Mouse (Mus musculus): ENCODE measurements at regions not wholly inside any gene's neighbourhood (a gene's known extent, or its start where the extent isn't known, plus 50 kb on each side); places are given as distances from the start of the nearest gene placed in this dataset.
A peak's percentile ranks its signal among the peaks of the same experiment; 100 is the strongest.

GRCm38 (mm10) chr3:33391765-33392540 lies 248.9 kb upstream of the Pex5l start:
- Histone ChIP-seq H3K4me2 (ENCODE audit: low read length) (no peak overlapping the region), H3K36me3 (ENCODE audit: control insufficient read depth, insufficient read depth, low read length) (no peaks in the 10 kb centered on the region), H3K4me1 (ENCODE audit: control insufficient read depth, insufficient read depth, low read depth, low read length) (no peaks in the 10 kb centered on the region), H3K9ac (ENCODE audit: low read depth, low read length) (no peak overlapping the region), H3K27ac (ENCODE audit: low read depth, low read length) (no peak overlapping the region), H3K4me3 (ENCODE audit: low read length) (no peak overlapping the region), H3K9me3 (ENCODE audit: control insufficient read depth, low read length) (no peaks in the 10 kb centered on the region), H3K27me3 (replicated peaks; ENCODE audit: control insufficient read depth, insufficient read depth, low read length) (no peaks in the 10 kb centered on the region)
- WGBS: 92% methylated on average over 4 of the region's 4 CpGs
- peak; percentile 37; the same call in 1 of the 2 replicates for ATAC-seq

DNA sequence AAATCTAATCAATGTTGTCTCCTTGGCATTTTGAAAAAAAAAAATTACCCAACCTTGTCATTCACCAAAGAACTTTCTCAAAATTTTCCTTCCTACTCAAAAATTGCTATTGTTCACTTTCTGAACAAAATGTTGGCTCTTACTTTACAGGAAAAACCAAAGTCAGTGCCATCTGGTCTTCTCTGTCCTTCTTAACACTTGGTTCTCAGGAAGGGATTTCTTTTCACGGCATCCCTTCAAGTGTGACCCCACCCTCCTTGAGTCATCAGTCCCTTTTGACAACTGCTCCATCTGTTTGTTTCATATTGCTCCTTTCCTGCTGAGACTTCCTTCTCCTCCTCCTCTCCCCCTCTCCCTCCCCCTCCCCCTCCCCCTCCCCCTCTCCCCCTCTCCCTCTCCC lies 245.1 kb upstream of the Pex5l start:
- Histone ChIP-seq H3K4me1 (ENCODE audit: control insufficient read depth, insufficient read depth, low read depth, low read length) (no peaks in the 10 kb centered on the region), H3K9ac (ENCODE audit: low read depth, low read length) (no peak overlapping the region), H3K36me3 (ENCODE audit: control insufficient read depth, insufficient read depth, low read length) (no peaks in the 10 kb centered on the region), H3K4me3 (ENCODE audit: low read length) (no peak overlapping the region), H3K9me3 (ENCODE audit: control insufficient read depth, low read length) (no peaks in the 10 kb centered on the region), H3K27ac (ENCODE audit: low read depth, low read length) (no peak overlapping the region), H3K4me2 (ENCODE audit: low read length) (no peak overlapping the region), H3K27me3 (replicated peaks; ENCODE audit: control insufficient read depth, insufficient read depth, low read length) (no peaks in the 10 kb centered on the region)
- 52% methylated on average over 1 of the region's 1 CpGs for WGBS
- ATAC-seq: no peak

DNA sequence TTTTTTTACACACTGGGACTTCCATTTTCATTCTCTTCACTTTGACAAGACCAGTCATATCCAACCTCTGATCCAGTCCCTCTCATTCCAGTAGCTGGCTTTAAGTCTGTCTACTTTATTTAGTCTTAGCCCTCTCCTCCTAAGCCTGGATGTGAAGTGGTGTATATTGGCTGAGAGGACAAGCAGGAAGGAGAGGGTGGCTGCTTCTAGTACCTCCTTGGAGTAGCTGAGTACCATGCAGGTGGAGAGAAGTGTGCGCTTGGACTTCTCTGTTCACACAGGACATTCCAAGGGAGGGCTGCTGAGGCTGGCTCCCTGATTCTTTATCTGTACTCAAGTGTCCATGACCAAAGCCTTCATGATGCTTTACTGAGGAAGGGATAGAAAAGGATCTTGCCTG lies 240.6 kb upstream of the Pex5l start:
- no peak overlapping the region for H3K4me3 ChIP-seq (ENCODE audit: low read length)
- no peak overlapping the region for H3K4me2 ChIP-seq (ENCODE audit: low read length)
- H3K36me3 ChIP-seq (ENCODE audit: control insufficient read depth, insufficient read depth, low read length): no peaks in the 10 kb centered on the region
- no peak for ATAC-seq
- no peaks in the 10 kb centered on the region for H3K4me1 ChIP-seq (ENCODE audit: control insufficient read depth, insufficient read depth, low read depth, low read length)
- H3K27me3 ChIP-seq (replicated peaks; ENCODE audit: control insufficient read depth, insufficient read depth, low read length): no peaks in the 10 kb centered on the region
- no peaks in the 10 kb centered on the region for H3K9me3 ChIP-seq (ENCODE audit: control insufficient read depth, low read length)
- no peak overlapping the region for H3K9ac ChIP-seq (ENCODE audit: low read depth, low read length)
- no peak overlapping the region for H3K27ac ChIP-seq (ENCODE audit: low read depth, low read length)
- 100% methylated on average over 1 of the region's 1 CpGs for WGBS

- no peaks in the 10 kb centered on the region for H3K36me3 ChIP-seq (ENCODE audit: control insufficient read depth, insufficient read depth, low read length)
- WGBS: 79% methylated on average over 2 of the region's 2 CpGs
Measured at GRCm38 (mm10) chr3:33379604-33380003, 236.6 kb upstream of the Pex5l start.

DNA sequence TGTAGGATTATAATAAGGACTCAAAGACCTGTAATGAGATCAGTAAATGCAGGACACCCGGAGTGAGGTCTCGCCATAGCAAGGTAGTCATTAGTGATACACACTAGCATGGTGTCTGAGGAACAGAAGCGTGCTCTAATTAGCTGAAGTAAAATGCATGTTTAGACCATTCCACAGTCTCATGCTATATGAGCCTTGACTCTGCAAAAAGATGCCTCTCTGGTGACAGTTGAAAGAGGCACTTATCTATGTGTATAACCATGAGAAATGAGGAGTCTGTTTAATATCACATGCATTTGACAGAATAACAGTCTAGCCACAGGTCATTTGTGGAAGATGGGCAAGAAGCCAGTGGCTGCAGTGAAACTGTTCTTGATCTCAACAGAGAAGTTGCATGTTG lies 232.1 kb upstream of the Pex5l start:
- Histone ChIP-seq H3K9me3 (ENCODE audit: control insufficient read depth, low read length) (no peaks in the 10 kb centered on the region), H3K4me2 (ENCODE audit: low read length) (no peak overlapping the region), H3K9ac (ENCODE audit: low read depth, low read length) (no peak overlapping the region), H3K4me3 (ENCODE audit: low read length) (no peak overlapping the region), H3K4me1 (ENCODE audit: control insufficient read depth, insufficient read depth, low read depth, low read length) (no peaks in the 10 kb centered on the region), H3K27me3 (replicated peaks; ENCODE audit: control insufficient read depth, insufficient read depth, low read length) (no peaks in the 10 kb centered on the region), H3K27ac (ENCODE audit: low read depth, low read length) (no peak overlapping the region), H3K36me3 (ENCODE audit: control insufficient read depth, insufficient read depth, low read length) (no peaks in the 10 kb centered on the region)
- 81% methylated on average over 3 of the region's 3 CpGs for WGBS
- no peak for ATAC-seq

More at GRCm38 (mm10) chr3:33379604-33380003, 236.6 kb upstream of the Pex5l start:
- H3K9ac ChIP-seq (ENCODE audit: low read depth, low read length): no peak overlapping the region
- no peaks in the 10 kb centered on the region for H3K27me3 ChIP-seq (replicated peaks; ENCODE audit: control insufficient read depth, insufficient read depth, low read length)
- H3K4me1 ChIP-seq (ENCODE audit: control insufficient read depth, insufficient read depth, low read depth, low read length): no peaks in the 10 kb centered on the region
- no peak overlapping the region for H3K4me3 ChIP-seq (ENCODE audit: low read length)
- no peak overlapping the region for H3K27ac ChIP-seq (ENCODE audit: low read depth, low read length)
- H3K9me3 ChIP-seq (ENCODE audit: control insufficient read depth, low read length): no peaks in the 10 kb centered on the region
- H3K4me2 ChIP-seq (ENCODE audit: low read length): no peak overlapping the region
- no peak for ATAC-seq

GRCm38 (mm10) chr3:33372806-33373205 lies 229.8 kb upstream of the Pex5l start:
- ATAC-seq: no peak
- Histone ChIP-seq H3K4me3 (ENCODE audit: low read length) (no peak overlapping the region), H3K36me3 (ENCODE audit: control insufficient read depth, insufficient read depth, low read length) (no peaks in the 10 kb centered on the region), H3K4me1 (ENCODE audit: control insufficient read depth, insufficient read depth, low read depth, low read length) (no peaks in the 10 kb centered on the region), H3K4me2 (ENCODE audit: low read length) (no peak overlapping the region), H3K27me3 (replicated peaks; ENCODE audit: control insufficient read depth, insufficient read depth, low read length) (no peaks in the 10 kb centered on the region), H3K9me3 (ENCODE audit: control insufficient read depth, low read length) (no peaks in the 10 kb centered on the region), H3K9ac (ENCODE audit: low read depth, low read length) (no peak overlapping the region), H3K27ac (ENCODE audit: low read depth, low read length) (no peak overlapping the region)
- WGBS: 48% methylated on average over 1 of the region's 1 CpGs

DNA sequence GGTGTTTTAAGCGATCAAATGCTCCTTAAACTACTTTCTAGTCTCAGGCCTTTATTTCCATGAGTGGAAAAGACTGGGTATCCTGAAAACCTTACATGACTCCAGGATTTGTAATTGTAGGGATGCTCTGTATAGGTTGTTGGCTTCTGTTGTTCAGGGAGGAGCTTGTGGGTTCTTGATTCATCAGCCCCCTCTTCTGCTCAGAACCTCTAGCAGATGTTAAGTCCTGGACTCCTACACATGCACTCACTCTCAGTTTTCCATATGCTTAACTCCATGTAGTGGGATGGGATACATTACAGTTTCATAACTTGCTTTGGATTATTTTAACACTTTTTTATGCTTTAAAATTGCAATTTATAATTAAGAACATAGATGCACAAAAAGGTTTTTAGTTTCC lies 220.5 kb upstream of the Pex5l start:
- Histone ChIP-seq H3K36me3 (ENCODE audit: control insufficient read depth, insufficient read depth, low read length) (no peaks in the 10 kb centered on the region), H3K27me3 (replicated peaks; ENCODE audit: control insufficient read depth, insufficient read depth, low read length) (no peaks in the 10 kb centered on the region), H3K9ac (ENCODE audit: low read depth, low read length) (no peak overlapping the region), H3K4me1 (ENCODE audit: control insufficient read depth, insufficient read depth, low read depth, low read length) (no peaks in the 10 kb centered on the region), H3K4me3 (ENCODE audit: low read length) (no peak overlapping the region), H3K9me3 (ENCODE audit: control insufficient read depth, low read length) (no peaks in the 10 kb centered on the region), H3K4me2 (ENCODE audit: low read length) (no peak overlapping the region), H3K27ac (ENCODE audit: low read depth, low read length) (no peak overlapping the region)
- WGBS: 93% methylated on average over 1 of the region's 1 CpGs
- ATAC-seq: no peak

DNA sequence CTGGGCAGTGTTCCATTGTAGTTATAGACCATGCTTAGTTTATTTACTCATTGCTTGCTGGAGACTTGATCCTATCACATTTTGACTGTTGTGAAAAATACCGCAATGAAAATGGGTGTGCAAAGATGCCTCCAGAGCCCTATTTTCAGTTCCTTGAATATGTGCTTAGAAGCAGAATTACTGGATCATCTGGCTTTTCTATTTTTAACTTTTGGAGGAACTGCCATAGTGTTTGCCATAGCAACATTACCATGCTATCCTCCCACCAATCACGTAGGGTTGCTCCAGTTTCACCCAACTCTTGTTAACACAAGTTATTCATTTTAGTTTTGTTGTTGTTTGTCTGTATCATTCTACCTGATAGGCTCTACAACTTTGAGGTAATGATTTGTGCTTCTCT lies 217.0 kb upstream of the Pex5l start:
- Histone ChIP-seq H3K4me1 (ENCODE audit: control insufficient read depth, insufficient read depth, low read depth, low read length) (no peaks in the 10 kb centered on the region), H3K4me2 (ENCODE audit: low read length) (no peak overlapping the region), H3K4me3 (ENCODE audit: low read length) (no peak overlapping the region), H3K27ac (ENCODE audit: low read depth, low read length) (no peak overlapping the region), H3K27me3 (replicated peaks; ENCODE audit: control insufficient read depth, insufficient read depth, low read length) (no peaks in the 10 kb centered on the region), H3K9me3 (ENCODE audit: control insufficient read depth, low read length) (no peaks in the 10 kb centered on the region), H3K36me3 (ENCODE audit: control insufficient read depth, insufficient read depth, low read length) (no peaks in the 10 kb centered on the region), H3K9ac (ENCODE audit: low read depth, low read length) (no peak overlapping the region)
- WGBS: 94% methylated on average over 2 of the region's 2 CpGs
- ATAC-seq: no peak

DNA sequence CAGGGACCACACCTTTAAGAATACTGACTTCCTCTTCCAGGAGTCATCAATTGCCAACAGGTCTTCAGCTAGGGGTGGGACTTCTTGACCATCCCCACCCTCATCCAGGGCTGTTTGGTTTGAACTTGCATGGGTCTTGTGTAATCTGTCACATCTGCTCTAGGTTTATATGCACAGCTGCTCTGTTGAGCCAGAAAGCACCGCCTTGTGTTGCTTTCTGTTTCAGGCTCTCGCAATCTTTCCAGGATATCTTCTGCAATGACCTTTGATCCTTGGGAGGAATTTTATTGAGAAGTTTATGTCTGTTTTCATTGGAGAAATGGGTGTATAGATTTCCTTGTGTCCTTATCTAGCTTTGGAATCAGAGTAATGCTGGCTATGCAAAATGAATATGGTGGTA lies 210.8 kb upstream of the Pex5l start:
- H3K27ac ChIP-seq (ENCODE audit: low read depth, low read length): no peak overlapping the region
- no peak overlapping the region for H3K4me2 ChIP-seq (ENCODE audit: low read length)
- WGBS: 97% methylated on average over 2 of the region's 2 CpGs
- H3K9me3 ChIP-seq (ENCODE audit: control insufficient read depth, low read length): no peaks in the 10 kb centered on the region
- no peaks in the 10 kb centered on the region for H3K27me3 ChIP-seq (replicated peaks; ENCODE audit: control insufficient read depth, insufficient read depth, low read length)
- H3K9ac ChIP-seq (ENCODE audit: low read depth, low read length): no peak overlapping the region
- no peaks in the 10 kb centered on the region for H3K36me3 ChIP-seq (ENCODE audit: control insufficient read depth, insufficient read depth, low read length)
- no peak for ATAC-seq
- H3K4me1 ChIP-seq (ENCODE audit: control insufficient read depth, insufficient read depth, low read depth, low read length): no peaks in the 10 kb centered on the region
- no peak overlapping the region for H3K4me3 ChIP-seq (ENCODE audit: low read length)
